Mouse (Mus musculus): Measurements from ENCODE around the gene Il34. TPM values are rescaled to one million over a fixed set of nuclear protein-coding genes. Genes with fewer than 3 reads are reported as not detected.

The Il34 gene
- polyA plus RNA-seq, 1 experiment from 2014 or later: 1.1 TPM

- H3K4me3 ChIP-seq: no peak overlapping the region
Measured at GRCm38 (mm10) chr8:110772452-110772851, 33.3 kb downstream of the Il34 start.

GRCm38 (mm10) chr8:110767261-110767660, 38.5 kb downstream of the Il34 start:
- H3K27me3 ChIP-seq: no peaks in the 10 kb centered on the region
- no peak overlapping the region for H3K27ac ChIP-seq (replicated peaks)
- H3K4me1 ChIP-seq: no peaks in the 10 kb centered on the region
- ATAC-seq (ENCODE audit: low FRiP score, low read depth): no peak
- 85% methylated on average over 6 of the region's 6 CpGs for WGBS
- no peak overlapping the region for H3K4me2 ChIP-seq (replicated peaks)
- no peak overlapping the region for H3K9ac ChIP-seq (replicated peaks)
- no peak overlapping the region for H3K4me3 ChIP-seq
- no peaks in the 10 kb centered on the region for H3K36me3 ChIP-seq
- H3K9me3 ChIP-seq: no peaks in the 10 kb centered on the region

More at GRCm38 (mm10) chr8:110772452-110772851, 33.3 kb downstream of the Il34 start:
- Histone ChIP-seq H3K27me3 (no peaks in the 10 kb centered on the region), H3K4me1 (no peaks in the 10 kb centered on the region), H3K9ac (replicated peaks) (no peak overlapping the region), H3K4me2 (replicated peaks) (no peak overlapping the region), H3K27ac (replicated peaks) (no peak overlapping the region), H3K36me3 (no peaks in the 10 kb centered on the region), H3K9me3 (0 out of 2 replicates have a peak, but pooled peaks cover 6% of the 10 kb centered on the region)
- no peak for ATAC-seq (ENCODE audit: low FRiP score, low read depth)
- 79% methylated on average over 7 of the region's 7 CpGs for WGBS

GRCm38 (mm10) chr8:110764671-110765070, 41.1 kb downstream of the Il34 start:
- no peaks in the 10 kb centered on the region for H3K4me1 ChIP-seq
- no peak overlapping the region for H3K4me2 ChIP-seq (replicated peaks)
- no peak for ATAC-seq (ENCODE audit: low FRiP score, low read depth)
- H3K9ac ChIP-seq (replicated peaks): no peak overlapping the region
- no peaks in the 10 kb centered on the region for H3K27me3 ChIP-seq
- H3K36me3 ChIP-seq: no peaks in the 10 kb centered on the region
- 71% methylated on average over 3 of the region's 3 CpGs for WGBS
- H3K4me3 ChIP-seq: no peak overlapping the region
- H3K9me3 ChIP-seq: no peaks in the 10 kb centered on the region
- no peak overlapping the region for H3K27ac ChIP-seq (replicated peaks)

DNA sequence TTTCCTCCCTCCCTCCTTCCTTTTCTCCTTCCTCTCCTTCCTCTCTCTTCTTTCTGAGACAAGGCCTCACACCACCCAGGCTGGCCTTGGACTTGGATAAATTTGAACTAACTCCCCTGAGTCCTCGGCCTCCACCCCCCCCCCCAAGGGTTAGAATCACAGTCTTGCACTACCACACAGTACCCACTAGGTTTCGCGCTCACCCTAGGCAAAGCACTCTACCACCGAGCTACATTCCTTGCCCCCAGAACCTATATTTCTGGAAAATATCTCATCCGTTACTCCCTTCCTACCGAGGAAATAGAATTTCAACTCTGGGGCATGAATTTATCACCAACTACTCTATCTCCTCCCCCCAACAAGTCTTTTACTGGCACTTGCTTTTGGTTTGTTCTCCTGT, 43.7 kb downstream of the Il34 start:
- no peak overlapping the region for H3K4me3 ChIP-seq
- no peaks in the 10 kb centered on the region for H3K4me1 ChIP-seq
- 79% methylated on average over 6 of the region's 6 CpGs for WGBS
- no peak overlapping the region for H3K27ac ChIP-seq (replicated peaks)
- H3K9me3 ChIP-seq: no peaks in the 10 kb centered on the region
- H3K4me2 ChIP-seq (replicated peaks): no peak overlapping the region
- no peak for ATAC-seq (ENCODE audit: low FRiP score, low read depth)
- no peak overlapping the region for H3K9ac ChIP-seq (replicated peaks)
- H3K27me3 ChIP-seq: no peaks in the 10 kb centered on the region
- H3K36me3 ChIP-seq: no peaks in the 10 kb centered on the region

DNA sequence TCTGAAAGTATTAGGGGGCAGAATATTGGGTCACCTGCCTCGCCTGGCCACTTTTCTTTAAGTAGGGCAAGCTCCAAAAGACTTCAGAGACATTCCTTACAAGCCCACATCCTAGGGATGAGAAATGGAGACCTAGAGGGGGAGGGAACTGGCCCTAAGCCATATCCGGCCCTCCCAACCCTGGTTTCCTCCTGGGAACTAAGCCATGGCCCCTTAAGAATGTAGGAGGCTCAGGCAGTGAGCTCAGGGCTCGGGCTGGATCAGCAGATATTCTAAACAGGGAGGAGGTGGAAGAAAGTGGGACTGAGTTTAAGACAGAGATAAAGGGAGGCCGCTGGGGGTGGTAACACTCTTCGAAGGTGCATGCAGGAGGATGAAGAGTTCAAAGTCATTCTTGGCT, 44.5 kb downstream of the Il34 start:
- Histone ChIP-seq H3K9ac (replicated peaks) (no peak overlapping the region), H3K36me3 (no peaks in the 10 kb centered on the region), H3K4me3 (no peak overlapping the region), H3K4me2 (replicated peaks) (no peak overlapping the region), H3K4me1 (no peaks in the 10 kb centered on the region), H3K9me3 (no peaks in the 10 kb centered on the region), H3K27ac (replicated peaks) (no peak overlapping the region), H3K27me3 (no peaks in the 10 kb centered on the region)
- ATAC-seq (ENCODE audit: low FRiP score, low read depth): no peak
- 53% methylated on average over 5 of the region's 5 CpGs for WGBS

DNA sequence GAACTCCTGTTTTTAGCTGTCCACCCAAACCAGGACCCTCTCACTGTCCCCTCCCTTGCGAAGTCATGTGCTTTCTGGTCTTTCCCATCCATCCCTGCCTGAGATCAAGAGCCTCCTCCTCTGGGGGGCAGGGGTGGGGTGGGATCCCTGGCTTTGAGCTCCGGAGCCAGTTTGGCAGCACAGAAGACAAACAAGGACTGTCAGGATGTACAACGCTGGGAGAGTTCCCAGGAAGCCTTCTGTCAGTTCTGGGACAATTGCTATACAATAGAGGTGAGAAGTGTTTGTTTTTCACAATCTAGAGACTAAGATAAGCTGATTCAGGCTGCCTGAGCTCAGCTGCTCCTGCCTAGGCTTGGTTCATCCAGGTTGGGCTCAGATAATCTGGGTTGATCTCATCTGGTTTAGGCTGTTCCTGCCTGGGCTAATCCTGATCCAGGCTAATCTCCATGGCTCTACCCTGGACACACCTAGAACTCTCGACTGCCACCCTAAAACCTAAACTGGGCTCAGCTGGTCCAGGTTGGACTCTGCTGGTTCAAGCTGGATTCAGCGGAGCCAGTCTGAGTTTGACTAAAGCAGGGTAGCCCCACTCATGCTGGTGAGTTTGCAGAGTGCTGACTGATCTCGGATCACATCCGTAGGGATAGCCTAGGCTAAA, 45.3 kb downstream of the Il34 start:
- H3K4me3 ChIP-seq: no peak overlapping the region
- H3K36me3 ChIP-seq: no peaks in the 10 kb centered on the region
- H3K4me2 ChIP-seq (replicated peaks): no peak overlapping the region
- no peaks in the 10 kb centered on the region for H3K27me3 ChIP-seq
- no peak overlapping the region for H3K9ac ChIP-seq (replicated peaks)
- WGBS: 73% methylated on average over 7 of the region's 7 CpGs
- no peak for ATAC-seq (ENCODE audit: low FRiP score, low read depth)
- no peaks in the 10 kb centered on the region for H3K9me3 ChIP-seq
- H3K4me1 ChIP-seq: no peaks in the 10 kb centered on the region
- H3K27ac ChIP-seq (replicated peaks): no peak overlapping the region

DNA sequence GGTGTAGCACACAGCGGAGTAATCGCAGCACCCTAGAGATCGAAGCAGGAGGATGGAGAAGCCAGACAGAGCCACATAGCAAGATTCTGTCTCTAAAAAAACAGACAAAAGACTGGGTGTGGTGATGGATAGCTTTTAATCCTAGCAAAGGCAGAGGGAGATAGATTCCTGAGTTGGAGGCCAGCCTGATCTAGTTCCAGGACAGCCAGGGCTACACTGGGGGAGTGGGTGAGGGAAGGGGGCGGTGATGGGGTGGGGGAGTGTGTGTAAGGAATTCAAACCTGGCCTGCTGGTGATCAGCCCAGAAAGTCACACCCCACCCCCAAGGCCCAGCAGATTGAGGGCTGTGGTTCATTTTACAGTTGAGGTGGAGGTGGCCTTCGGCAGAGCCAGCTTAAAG, 49.5 kb downstream of the Il34 start:
- Histone ChIP-seq H3K27ac (replicated peaks) (no peak overlapping the region), H3K9me3 (no peaks in the 10 kb centered on the region), H3K27me3 (no peaks in the 10 kb centered on the region), H3K9ac (replicated peaks) (no peak overlapping the region), H3K4me1 (no peaks in the 10 kb centered on the region), H3K4me3 (no peak overlapping the region), H3K36me3 (no peaks in the 10 kb centered on the region), H3K4me2 (replicated peaks) (no peak overlapping the region)
- 90% methylated on average over 5 of the region's 5 CpGs for WGBS
- no peak for ATAC-seq (ENCODE audit: low FRiP score, low read depth)

DNA sequence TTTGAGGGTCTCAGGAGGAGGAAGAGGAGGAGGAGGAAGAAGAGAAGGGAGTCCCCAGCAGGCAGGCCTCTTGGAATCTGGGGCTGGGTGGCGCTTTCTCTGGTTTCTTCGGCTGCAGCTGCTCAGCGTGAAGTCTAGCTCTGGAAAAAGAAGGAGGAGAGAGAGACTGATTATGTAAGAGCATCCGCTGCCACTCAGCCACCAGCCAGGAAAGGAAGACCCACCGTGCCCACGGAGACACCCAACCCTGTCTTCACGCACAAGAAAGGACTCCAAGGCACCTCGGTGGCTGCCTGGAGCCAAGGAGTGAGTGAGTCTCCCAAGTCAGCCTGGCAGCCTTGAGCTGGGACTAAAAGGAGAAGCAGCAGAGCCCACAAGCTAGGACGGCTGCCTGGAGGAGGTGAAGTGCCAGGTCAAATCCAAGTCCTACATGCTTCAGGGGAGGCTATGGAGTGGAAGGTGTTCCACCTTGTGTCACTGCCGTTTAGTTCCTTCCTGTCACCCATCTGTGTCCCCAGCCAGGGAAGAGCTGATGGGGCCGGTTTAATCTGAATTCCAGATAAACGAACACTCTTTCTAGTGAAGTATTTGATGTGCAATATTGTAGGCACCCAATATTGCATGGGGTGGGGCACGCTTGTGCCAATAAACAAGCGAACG, 50.1 kb downstream of the Il34 start:
- H3K9me3 ChIP-seq: no peaks in the 10 kb centered on the region
- H3K4me2 ChIP-seq (replicated peaks): no peak overlapping the region
- no peak overlapping the region for H3K4me3 ChIP-seq
- no peak overlapping the region for H3K27ac ChIP-seq (replicated peaks)
- H3K9ac ChIP-seq (replicated peaks): no peak overlapping the region
- no peak for ATAC-seq (ENCODE audit: low FRiP score, low read depth)
- no peaks in the 10 kb centered on the region for H3K36me3 ChIP-seq
- no peaks in the 10 kb centered on the region for H3K27me3 ChIP-seq
- H3K4me1 ChIP-seq: no peaks in the 10 kb centered on the region
- WGBS: 60% methylated on average over 15 of the region's 15 CpGs

GRCm38 (mm10) chr8:110754713-110755112, 51.0 kb downstream of the Il34 start:
- 66% methylated on average over 4 of the region's 4 CpGs for WGBS
- no peak overlapping the region for H3K27ac ChIP-seq (replicated peaks)
- no peaks in the 10 kb centered on the region for H3K9me3 ChIP-seq
- no peaks in the 10 kb centered on the region for H3K36me3 ChIP-seq
- no peak overlapping the region for H3K9ac ChIP-seq (replicated peaks)
- ATAC-seq (ENCODE audit: low FRiP score, low read depth): no peak
- no peaks in the 10 kb centered on the region for H3K4me1 ChIP-seq
- no peak overlapping the region for H3K4me2 ChIP-seq (replicated peaks)
- no peak overlapping the region for H3K4me3 ChIP-seq
- H3K27me3 ChIP-seq: no peaks in the 10 kb centered on the region

GRCm38 (mm10) chr8:110751490-110751889, 54.2 kb downstream of the Il34 start:
- Histone ChIP-seq H3K9me3 (no peaks in the 10 kb centered on the region), H3K4me2 (replicated peaks) (no peak overlapping the region), H3K27ac (replicated peaks) (no peak overlapping the region), H3K36me3 (no peaks in the 10 kb centered on the region), H3K27me3 (no peaks in the 10 kb centered on the region; the same call in 1 of the 2 replicates), H3K9ac (replicated peaks) (no peak overlapping the region), H3K4me1 (no peaks in the 10 kb centered on the region), H3K4me3 (no peak overlapping the region)
- 78% methylated on average over 5 of the region's 5 CpGs for WGBS
- ATAC-seq (ENCODE audit: low FRiP score, low read depth): no peak

- Histone ChIP-seq H3K4me3 (no peak overlapping the region), H3K27me3 (no peaks in the 10 kb centered on the region; the same call in 1 of the 2 replicates), H3K27ac (replicated peaks) (no peak overlapping the region), H3K4me1 (no peaks in the 10 kb centered on the region), H3K9ac (replicated peaks) (no peak overlapping the region), H3K9me3 (no peaks in the 10 kb centered on the region), H3K4me2 (replicated peaks) (no peak overlapping the region), H3K36me3 (no peaks in the 10 kb centered on the region)
- WGBS: 48% methylated on average over 13 of the region's 13 CpGs
- no peak for ATAC-seq (ENCODE audit: low FRiP score, low read depth)
Measured at GRCm38 (mm10) chr8:110750269-110750668, 55.5 kb downstream of the Il34 start.

GRCm38 (mm10) chr8:110749500-110750170, 56.1 kb downstream of the Il34 start:
- Histone ChIP-seq H3K4me3 (no peak overlapping the region), H3K9ac (replicated peaks) (no peak overlapping the region), H3K27ac (replicated peaks) (no peak overlapping the region), H3K27me3 (no peaks in the 10 kb centered on the region; the same call in 1 of the 2 replicates), H3K4me2 (replicated peaks) (no peak overlapping the region), H3K4me1 (no peaks in the 10 kb centered on the region), H3K9me3 (no peaks in the 10 kb centered on the region), H3K36me3 (no peaks in the 10 kb centered on the region)
- no peak for ATAC-seq (ENCODE audit: low FRiP score, low read depth)
- 65% methylated on average over 10 of the region's 10 CpGs for WGBS

Data from midbrain, embryonic 12.5 days (tissue).